Mouse (Mus musculus): ENCODE data around the gene Pias3. TPM values are rescaled to one million over a fixed set of nuclear protein-coding genes. Genes with fewer than 3 reads are reported as not detected.
"Not testable (repeated sequence)": the region's sequence is repeated elsewhere in the genome, so short reads cannot be mapped to it uniquely, and the experiment has no call there.

The Pias3 gene
- total RNA-seq, 2 experiments from 2014 or later = 6.5 to 7.3 TPM

DNA sequence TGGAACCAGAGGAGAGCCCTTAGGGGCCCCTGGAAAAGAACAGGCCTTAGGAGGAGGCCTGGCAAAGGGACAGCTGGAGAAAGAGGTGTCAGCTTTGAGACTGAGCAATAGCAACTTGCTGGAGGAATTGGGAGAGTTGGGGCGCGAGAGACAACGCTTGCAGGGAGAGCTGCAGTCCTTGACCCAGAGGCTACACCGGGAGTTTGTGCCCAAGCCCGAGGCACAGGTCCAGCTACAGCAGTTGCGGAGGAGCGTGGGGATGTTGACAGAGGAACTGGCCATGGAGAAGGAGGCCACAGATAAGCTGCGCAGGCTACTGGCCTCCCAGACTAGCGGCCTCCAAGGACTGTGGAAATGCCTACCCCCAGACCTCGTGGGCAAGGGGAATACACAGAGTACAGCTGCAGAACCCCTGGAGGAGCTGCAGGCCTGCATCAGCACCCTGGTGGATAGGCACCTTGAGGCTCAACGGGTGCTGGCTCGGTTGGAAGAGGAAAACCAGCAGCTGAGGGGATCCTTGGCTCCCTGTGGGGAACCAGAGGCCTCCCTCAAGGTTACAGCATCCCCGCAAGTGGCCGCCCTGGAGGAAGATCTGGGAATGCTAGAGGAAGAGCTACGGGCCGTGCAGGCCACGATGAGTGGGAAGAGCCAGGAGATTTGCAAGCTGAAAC lies 11.9 kb upstream of the Pias3 start:
- no peak for DNase-seq
- intact Hi-C loops (cut with DNase I) = no loop called here

DNA sequence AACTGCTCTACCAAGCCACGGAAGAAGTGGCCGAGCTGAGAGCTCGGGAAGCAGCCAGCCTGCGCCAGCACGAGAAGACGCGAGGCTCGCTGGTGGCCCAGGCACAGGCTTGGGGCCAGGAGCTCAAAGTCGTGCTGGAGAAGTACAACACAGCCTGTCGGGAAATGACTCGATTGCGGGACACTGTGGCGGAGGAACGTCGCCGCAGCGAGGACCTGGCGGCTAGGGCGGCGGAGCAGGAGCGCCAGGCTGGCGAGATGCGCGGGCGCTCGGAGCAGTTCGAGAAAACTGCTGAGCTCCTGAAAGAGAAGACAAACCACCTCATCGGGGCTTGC lies 11.4 kb upstream of the Pias3 start:
- intact Hi-C loops (cut with DNase I) = no loop called here
- DNase-seq = no peak

- intact Hi-C loops (cut with DNase I); DNase-seq: not testable (repeated sequence)
These were observed 10.1 kb upstream of the Pias3 start for GRCm38 (mm10) chr3:96686057-96686456.

DNA sequence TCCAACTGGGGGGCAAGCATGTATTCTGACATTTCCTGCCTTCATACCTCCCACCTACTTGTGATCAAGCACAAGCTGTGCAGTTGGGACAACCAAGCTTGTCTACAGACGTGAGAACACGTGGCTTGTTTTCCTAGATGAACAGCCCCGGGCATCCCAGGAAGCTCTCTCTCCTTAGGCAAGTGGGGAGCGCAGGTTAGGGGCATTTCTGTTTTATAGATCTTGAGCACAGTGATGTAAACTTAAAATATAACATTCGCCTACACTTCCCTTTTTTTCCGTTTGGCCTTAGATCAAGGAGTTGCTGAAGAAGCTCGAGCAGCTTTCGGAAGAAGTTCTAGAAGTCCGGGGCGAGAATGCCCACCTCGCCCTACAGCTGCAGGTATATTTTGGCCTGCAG lies 7.3 kb upstream of the Pias3 start:
- intact Hi-C loops (cut with DNase I) = no loop called here

GRCm38 (mm10) chr3:96690298-96690697 lies 5.9 kb upstream of the Pias3 start:
- intact Hi-C loops (cut with DNase I) = no loop called here
- no peak for DNase-seq

More for the DNA sequence above, 7.3 kb upstream of the Pias3 start:
- DNase-seq = no peak

DNA sequence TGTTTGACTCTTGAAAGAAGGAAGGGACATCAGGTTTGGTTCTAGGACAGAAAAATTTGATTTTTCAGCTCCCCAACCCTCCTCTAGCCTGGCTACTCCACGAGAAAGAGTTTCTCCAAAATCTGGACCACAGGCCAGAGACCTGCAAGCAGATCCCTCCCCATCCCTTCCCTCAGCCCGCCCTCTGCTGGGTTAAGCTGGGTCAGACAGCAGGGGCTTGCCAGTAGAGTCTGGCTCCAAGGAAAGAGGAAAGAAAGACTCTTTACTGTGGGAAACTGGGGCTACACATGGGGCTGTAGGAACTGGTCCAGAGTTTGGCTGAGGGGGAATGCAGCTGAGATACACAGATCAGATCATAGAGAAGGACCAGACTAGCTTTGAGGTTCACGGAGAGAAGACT lies 3.7 kb upstream of the Pias3 start:
- DNase-seq = peak in 1 of 2 experiments; percentile 46
- intact Hi-C loops (cut with DNase I) = no loop called here

GRCm38 (mm10) chr3:96693579-96693978 lies 2.6 kb upstream of the Pias3 start:
- DNase-seq = no peak

DNA sequence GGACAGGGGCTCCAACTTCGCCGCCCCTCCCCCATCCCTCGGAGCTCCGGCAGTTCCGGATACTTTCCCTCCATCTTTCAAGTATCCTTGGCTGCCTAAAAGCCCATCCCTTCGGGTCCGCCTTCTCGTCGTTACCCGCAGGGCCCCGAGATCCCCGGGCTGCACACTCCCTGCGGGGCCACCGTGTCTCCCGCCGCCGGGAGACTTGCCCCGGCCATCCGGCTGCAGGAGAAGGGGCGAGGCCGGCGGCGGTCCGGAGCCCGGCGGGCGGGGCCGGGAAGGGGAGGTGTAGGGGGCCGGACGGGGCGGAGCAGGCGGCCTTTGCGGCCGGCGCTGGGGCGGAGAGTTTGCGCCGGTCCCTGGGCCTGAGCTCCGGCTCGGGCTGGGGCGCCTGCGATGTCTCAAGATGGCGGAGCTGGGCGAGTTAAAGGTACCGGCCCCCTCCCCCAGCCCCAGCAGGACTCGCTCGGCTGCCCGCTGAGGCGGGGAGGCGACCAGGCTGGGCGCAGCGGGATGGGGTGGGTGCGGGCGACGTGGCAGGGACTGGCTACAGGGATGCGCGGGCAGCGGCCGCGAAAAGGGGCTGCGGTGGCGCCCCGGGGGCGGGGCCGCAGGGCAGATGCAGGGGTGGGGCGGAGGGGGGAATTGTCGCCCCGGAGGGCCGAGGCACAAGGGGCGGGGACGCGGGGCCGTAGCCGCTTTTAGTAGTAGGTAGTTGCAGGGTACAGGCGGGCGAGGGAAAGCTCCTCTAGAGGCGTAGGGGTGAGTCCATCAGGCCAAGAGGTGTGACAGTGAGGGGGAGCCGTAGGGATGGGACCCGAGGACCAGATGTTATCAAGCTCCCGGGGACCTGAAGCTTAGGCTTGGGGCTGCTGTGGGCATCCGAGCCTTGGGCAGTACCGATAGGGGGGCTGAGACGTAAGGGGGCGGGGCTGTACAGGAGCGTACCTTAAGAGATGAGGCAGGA lies 865 bp downstream of the Pias3 start:
- DNase-seq = peak; percentile 87 to 89
- intact Hi-C loops (cut with DNase I) = no loop called here

More at GRCm38 (mm10) chr3:96693579-96693978, 2.6 kb upstream of the Pias3 start:
- intact Hi-C loops (cut with DNase I) = no loop called here

DNA sequence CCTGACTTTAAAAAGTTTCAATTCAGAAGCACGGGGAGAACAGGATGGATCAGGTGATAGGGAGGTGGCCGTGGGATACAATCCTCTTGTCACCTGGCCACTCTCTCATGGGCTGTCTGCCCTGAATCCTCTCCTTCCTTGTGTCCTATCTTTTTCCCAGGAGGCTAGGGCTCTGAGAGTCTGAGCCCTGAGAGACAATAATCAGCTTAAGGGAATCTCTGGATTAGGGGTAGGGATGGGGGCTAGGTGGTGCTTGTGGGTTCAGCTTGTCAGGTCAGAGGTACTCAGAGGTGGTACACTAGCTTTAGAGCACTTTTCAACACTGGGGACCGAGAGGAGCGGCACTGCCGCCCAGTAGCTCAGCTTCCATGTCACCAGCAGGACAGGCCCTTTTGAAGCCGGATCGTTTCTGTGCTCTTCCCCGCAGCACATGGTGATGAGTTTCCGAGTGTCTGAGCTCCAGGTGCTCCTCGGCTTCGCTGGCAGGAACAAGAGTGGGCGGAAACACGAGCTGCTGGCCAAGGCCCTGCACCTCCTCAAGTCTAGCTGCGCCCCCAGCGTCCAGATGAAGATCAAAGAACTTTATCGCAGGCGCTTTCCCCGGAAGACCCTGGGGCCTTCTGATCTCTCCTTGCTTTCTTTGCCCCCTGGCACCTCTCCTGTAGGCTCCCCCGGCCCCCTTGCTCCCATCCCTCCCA lies 3.0 kb downstream of the Pias3 start:
- DNase-seq = no peak
- intact Hi-C loops (cut with DNase I) = no loop called here

- DNase-seq = no peak
- intact Hi-C loops (cut with DNase I) = no loop called here
These were observed 4.2 kb downstream of the Pias3 start for GRCm38 (mm10) chr3:96700376-96700775.

DNA sequence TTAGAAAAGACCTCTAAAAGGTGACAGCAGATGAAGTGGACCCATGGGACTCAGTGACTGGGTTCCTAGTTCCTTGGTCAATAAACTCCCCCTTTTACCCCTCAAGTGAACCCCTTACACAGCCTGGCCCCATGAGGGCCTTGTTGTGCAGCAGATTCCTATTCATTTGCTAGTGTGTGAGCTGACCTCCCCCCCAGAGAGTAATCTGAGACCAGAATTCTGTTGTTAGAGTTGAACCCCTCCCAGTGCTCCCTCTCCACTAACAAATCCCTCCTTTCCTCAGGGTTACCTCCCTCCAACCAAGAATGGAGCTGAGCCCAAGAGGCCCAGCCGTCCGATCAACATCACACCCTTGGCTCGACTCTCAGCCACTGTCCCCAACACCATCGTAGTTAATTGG lies 4.8 kb downstream of the Pias3 start:
- intact Hi-C loops (cut with DNase I) = no loop called here
- DNase-seq = no peak

DNA sequence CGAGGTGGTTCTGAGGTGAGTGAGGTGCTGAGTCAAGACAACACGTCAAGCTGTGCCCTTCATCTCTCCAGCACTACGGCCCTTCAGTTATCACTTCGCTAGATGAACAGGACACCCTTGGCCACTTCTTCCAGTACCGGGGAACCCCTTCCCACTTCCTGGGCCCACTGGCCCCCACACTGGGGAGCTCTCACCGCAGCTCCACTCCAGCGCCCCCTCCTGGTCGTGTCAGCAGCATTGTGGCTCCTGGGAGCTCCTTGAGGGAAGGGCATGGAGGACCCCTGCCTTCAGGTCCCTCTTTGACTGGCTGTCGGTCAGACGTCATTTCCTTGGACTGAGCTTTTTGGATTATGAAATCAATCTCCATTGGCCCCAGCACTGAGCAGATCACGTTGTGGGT lies 8.6 kb downstream of the Pias3 start:
- no peak for DNase-seq
- intact Hi-C loops (cut with DNase I) = no loop called here

GRCm38 (mm10) chr3:96706217-96706616 lies 10.0 kb downstream of the Pias3 start:
- intact Hi-C loops (cut with DNase I) = loop anchor here (2.0 kb wide), 1 partner anchor 161 kb away; no protein-coding TSS in a partner anchor
- DNase-seq = no peak

DNA sequence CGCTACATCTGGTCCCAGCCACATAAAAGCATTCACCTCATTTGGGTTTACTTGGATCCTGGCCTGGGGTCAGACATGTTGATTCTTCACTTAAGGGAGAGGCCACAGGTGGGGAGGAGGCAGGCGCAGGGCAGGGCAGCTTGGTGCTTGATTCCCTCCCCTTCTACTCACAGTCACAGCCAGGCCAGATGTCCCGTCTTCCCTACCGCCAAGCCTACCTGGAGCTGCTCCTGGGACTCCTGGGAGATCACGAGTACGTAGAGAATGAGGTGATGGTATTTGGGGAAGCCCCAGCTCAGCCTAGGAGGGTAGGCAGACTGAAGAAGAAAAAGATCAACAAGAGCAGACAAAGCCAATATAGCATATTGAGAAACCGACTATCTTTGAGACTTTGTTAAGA lies 10.8 kb downstream of the Pias3 start:
- DNase-seq = no peak
- intact Hi-C loops (cut with DNase I) = loop anchor here (2.0 kb wide), 1 partner anchor 162 kb away; no protein-coding TSS in a partner anchor

DNA sequence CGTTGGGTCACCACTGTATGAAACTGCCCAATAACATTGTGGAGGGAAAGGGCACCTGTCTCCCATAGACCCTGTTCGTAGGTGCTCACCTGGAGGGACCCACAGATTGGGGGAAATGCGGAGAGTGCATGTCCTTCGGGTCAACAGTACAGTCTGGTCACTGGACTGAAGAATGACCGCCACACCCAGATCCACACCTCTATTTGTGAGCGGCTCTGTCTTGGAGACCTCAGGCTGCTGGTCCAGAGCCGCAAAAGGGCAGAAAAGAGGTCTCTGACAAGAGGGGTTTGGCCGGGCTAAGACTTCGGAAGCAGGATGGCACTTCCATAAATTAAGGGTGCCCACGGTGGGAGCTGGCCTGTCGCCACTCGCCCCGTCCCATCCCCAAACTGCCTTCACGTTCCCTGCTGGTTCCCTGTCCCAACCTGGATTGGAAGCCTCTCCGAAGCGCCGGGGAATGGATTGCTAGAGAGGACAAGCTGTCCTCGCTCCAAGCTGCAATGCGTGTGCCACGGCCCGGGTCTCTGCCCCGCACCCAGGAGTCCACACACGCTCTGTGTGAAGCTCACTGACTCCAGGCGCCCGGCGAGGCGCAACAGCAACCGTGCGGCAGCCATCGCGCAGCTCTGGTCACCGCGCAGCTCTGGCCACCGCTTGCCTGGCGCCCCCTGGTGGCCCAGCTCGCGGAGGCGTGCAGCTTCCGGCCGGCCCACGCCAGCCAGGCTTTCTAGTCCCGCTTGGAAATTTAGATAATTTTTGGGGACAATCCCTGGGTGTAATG lies 11.9 kb downstream of the Pias3 start, which contains the start of gene Nudt17:
Gene Nudt17 (minus strand): TSS at position 660 of the 781 bp plus-strand sequence.
- intact Hi-C loops (cut with DNase I) = loop anchor here (2.0 kb wide), 1 partner anchor 163 kb away; no protein-coding TSS in a partner anchor
- DNase-seq = peak; percentile 70 to 80

GRCm38 (mm10) chr3:96708684-96709064 lies 12.5 kb downstream of the Pias3 start:
- intact Hi-C loops (cut with DNase I) = no loop called here
- no peak for DNase-seq

GRCm38 (mm10) chr3:96714286-96714685 lies 18.1 kb downstream of the Pias3 start:
- DNase-seq = no peak
- intact Hi-C loops (cut with DNase I) = no loop called here

GRCm38 (mm10) chr3:96715854-96716253 lies 19.7 kb downstream of the Pias3 start:
- DNase-seq = no peak
- intact Hi-C loops (cut with DNase I) = no loop called here

- intact Hi-C loops (cut with DNase I) = no loop called here
- no peak for DNase-seq
These were observed 23.0 kb downstream of the Pias3 start for GRCm38 (mm10) chr3:96719173-96719572.

DNA sequence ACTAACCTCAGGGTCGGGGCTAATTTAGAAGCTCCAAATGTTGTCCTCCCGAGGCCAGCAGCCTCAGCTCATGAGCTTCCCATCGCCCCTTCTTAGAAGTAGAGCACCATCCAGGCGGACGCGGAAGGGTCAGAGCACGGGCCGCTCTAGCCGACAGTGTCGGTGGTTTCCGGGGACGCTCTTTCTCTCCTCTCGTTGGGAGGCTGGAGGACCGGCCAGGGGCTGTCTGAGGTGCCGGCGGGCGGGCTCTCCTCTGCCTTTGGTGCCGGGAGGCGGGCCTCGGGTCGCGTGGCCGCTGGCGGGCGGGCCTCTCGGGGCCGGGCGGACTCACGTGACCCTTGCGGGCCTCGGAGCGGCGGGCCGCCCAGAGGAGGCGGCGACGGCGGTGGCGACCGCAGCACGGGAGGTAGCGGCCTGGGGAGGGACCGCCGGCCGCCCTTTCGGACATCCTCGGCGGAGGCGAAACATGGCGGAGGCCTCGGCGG lies 31.2 kb downstream of the Pias3 start, which contains the start of the genes Polr3c and Rnf115:
Gene Polr3c (minus strand): TSS at position 286 of the 485 bp plus-strand sequence.
Gene Rnf115 (plus strand): TSS at position 322 of the 485 bp plus-strand sequence.
- peak; percentile 94 to 97 for DNase-seq
- intact Hi-C loops (cut with DNase I) = no loop called here
